Mouse (Mus musculus): ENCODE measurements around the gene Hmga1b. TPM values are rescaled to one million over a fixed set of nuclear protein-coding genes. Genes with fewer than 3 reads are reported as not detected.

The Hmga1b gene
- polyA plus RNA-seq, 1 experiment from 2014 or later, result 1.6 TPM

DNA sequence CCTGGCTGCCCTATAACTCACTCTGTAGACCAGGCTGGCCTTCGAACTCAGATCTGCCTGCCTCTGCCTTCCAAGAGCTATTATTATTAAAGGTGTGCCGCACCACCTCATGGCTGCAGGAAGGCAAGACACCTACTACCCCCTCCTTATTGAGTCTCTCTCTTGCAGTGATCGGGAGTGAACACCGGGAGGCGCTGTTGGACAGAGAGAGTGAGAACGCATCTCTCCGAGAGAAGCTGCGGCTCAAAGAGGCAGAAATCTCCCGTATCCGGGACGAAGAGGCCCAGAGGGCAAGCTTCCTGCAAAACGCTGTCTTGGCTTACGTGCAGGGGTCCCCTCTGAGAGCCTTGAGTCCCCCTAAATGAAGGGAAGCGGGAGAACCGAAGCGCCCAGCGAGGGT is 42.1 kb upstream of the Hmga1b start:
- DNase-seq (peak; percentile 93), ATAC-seq (peak; percentile 63)
- TF ChIP-seq CTCF (IDR thresholded peaks at IDR 0.05; ENCODE audit: low read depth), result peak; percentile 96
- TF ChIP-seq EP300 (IDR thresholded peaks at IDR 0.05; ENCODE audit: low read depth), result no peak
- Histone ChIP-seq H3K27me3 (ENCODE audit: insufficient read depth, low read length) (peaks cover 24% of the 10 kb centered on the region), H3K9me3 (ENCODE audit: low read length) (no peaks in the 10 kb centered on the region), H3K36me3 (replicated peaks; ENCODE audit: insufficient read depth, low read length) (peaks cover 14% of the 10 kb centered on the region), H3K4me2 (ENCODE audit: low read depth, low read length) (peak overlapping the region; percentile 83), H3K4me3 (ENCODE audit: low read depth, low read length) (0 out of 2 replicates have a peak overlapping the region, but pooled peaks have one; percentile 50), H3K27ac (ENCODE audit: low read depth) (no peak overlapping the region), H3K4me1 (ENCODE audit: insufficient read depth) (peaks cover 17% of the 10 kb centered on the region), H3K9ac (replicated peaks) (0 out of 2 replicates have a peak overlapping the region, but pooled peaks have one; percentile 21)
- WGBS (ENCODE audit: insufficient replicate concordance), result 8% methylated on average over 17 of the region's 17 CpGs

DNA sequence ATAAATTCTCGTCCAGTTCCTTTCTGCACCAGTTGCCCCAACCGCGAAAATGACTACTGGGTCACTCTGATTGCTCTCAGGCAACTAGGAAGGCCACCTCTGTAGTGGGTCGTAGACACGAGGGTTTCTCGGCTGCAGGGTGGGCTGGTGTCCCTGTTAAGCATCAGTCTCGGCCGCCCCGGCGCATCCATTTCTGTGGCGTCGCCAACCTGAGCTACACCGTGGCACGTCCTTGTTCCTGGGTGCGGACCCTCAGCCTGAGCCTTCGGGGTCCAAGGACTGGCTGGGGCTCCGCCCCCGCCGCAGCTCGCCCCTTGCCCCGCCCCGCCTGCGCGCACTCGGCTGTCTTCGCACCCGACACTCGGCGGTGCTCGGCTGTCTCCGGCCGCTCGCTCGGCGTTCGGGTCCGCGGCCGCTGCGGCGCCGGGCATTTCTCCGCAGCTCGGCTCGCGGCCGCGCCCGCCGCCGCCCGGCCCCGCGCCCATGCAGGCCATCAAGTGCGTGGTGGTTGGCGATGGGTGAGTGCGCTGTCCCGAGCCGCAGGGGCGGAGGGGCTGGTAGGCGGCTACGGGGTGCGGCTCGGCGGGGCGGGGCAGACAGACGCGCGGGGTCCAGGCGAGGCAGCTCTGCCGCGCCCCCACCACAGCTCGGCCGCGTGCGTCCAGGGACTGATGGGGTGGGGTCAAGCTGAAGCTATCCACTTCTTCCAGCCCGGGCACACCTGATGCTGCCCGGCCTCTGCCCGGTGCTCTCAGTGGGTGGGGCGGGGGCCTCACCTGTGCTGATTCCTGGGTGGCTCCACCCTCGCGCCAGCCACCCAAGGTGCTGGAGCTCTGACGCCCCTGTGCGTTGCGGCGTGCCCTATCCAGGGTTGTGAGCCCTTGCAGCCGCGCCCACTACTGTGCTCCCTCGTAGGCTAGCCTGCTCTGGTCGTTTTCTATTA is 41.2 kb upstream of the Hmga1b start, which contains the start of gene Rac3:
Gene Rac3, plus strand, starts transcription at position 347 of the 943 bp plus-strand sequence.
- Histone ChIP-seq H3K36me3 (replicated peaks; ENCODE audit: insufficient read depth, low read length) (peaks cover 15% of the 10 kb centered on the region), H3K27ac (ENCODE audit: low read depth) (no peak within 1 kb of the TSS), H3K4me2 (ENCODE audit: low read depth, low read length) (peak within 1 kb of the TSS; percentile 83), H3K9ac (replicated peaks) (peak within 1 kb of the TSS; percentile 48), H3K9me3 (ENCODE audit: low read length) (no peaks in the 10 kb centered on the region), H3K27me3 (ENCODE audit: insufficient read depth, low read length) (peaks cover 24% of the 10 kb centered on the region), H3K4me3 (ENCODE audit: low read depth, low read length) (peak within 1 kb of the TSS; percentile 50), H3K4me1 (ENCODE audit: insufficient read depth) (peaks cover 25% of the 10 kb centered on the region)
- no peak for TF ChIP-seq CTCF (IDR thresholded peaks at IDR 0.05; ENCODE audit: low read depth)
- no peak for TF ChIP-seq EP300 (IDR thresholded peaks at IDR 0.05; ENCODE audit: low read depth)
- WGBS (ENCODE audit: insufficient replicate concordance), result under 1% methylated on average over 74 of the region's 90 CpGs
- ATAC-seq (peak; percentile 18), DNase-seq (peak; percentile 46)

DNA sequence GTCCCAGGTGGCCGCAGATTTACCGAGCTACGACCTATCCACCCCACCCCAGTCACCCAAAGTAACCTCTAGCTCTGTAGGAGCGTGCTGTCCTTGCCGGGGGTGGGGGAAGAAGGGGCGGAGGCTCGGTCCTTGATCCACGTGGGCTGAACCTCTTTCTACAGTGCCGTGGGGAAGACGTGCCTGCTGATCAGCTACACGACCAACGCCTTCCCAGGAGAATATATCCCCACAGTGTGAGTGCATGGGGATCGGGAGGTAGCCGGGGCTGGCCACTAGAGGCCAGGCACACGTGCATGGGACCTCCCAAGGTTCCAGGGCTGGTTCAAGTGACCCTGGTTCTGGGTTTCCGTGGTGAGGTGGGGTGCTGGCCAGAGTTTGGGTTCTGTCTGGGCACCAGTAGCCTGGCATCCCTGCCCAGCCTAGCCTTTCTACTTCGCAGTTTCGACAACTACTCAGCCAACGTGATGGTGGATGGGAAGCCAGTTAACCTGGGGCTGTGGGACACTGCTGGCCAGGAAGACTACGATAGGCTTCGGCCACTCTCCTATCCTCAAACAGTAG is 40.4 kb upstream of the Hmga1b start:
- no peak for DNase-seq
- H3K4me3 ChIP-seq (ENCODE audit: low read depth, low read length), result peak overlapping the region; percentile 50
- no peak for ATAC-seq
- 0 out of 2 replicates have a peak, but pooled peaks have one; percentile 9 for TF ChIP-seq CTCF (IDR thresholded peaks at IDR 0.05; ENCODE audit: low read depth)
- TF ChIP-seq EP300 (IDR thresholded peaks at IDR 0.05; ENCODE audit: low read depth), result no peak
- H3K27ac ChIP-seq (ENCODE audit: low read depth), result no peak overlapping the region
- WGBS (ENCODE audit: insufficient replicate concordance), result 22% methylated on average over 21 of the region's 21 CpGs
- H3K27me3 ChIP-seq (ENCODE audit: insufficient read depth, low read length), result peaks cover 24% of the 10 kb centered on the region
- no peaks in the 10 kb centered on the region for H3K9me3 ChIP-seq (ENCODE audit: low read length)
- H3K4me1 ChIP-seq (ENCODE audit: insufficient read depth), result peaks cover 30% of the 10 kb centered on the region
- 0 out of 2 replicates have a peak overlapping the region, but pooled peaks have one; percentile 48 for H3K9ac ChIP-seq (replicated peaks)
- peak overlapping the region; percentile 83 for H3K4me2 ChIP-seq (ENCODE audit: low read depth, low read length)
- H3K36me3 ChIP-seq (replicated peaks; ENCODE audit: insufficient read depth, low read length), result peaks cover 15% of the 10 kb centered on the region

GRCm38 (mm10) chr11:120722761-120723382 is 39.7 kb upstream of the Hmga1b start:
- Histone ChIP-seq H3K27me3 (ENCODE audit: insufficient read depth, low read length) (peaks cover 24% of the 10 kb centered on the region), H3K4me3 (ENCODE audit: low read depth, low read length) (no peak overlapping the region), H3K4me1 (ENCODE audit: insufficient read depth) (peaks cover 30% of the 10 kb centered on the region), H3K9ac (replicated peaks) (no peak overlapping the region), H3K9me3 (ENCODE audit: low read length) (no peaks in the 10 kb centered on the region), H3K27ac (ENCODE audit: low read depth) (no peak overlapping the region), H3K36me3 (replicated peaks; ENCODE audit: insufficient read depth, low read length) (peaks cover 15% of the 10 kb centered on the region), H3K4me2 (ENCODE audit: low read depth, low read length) (no peak overlapping the region)
- WGBS (ENCODE audit: insufficient replicate concordance), result 79% methylated on average over 11 of the region's 11 CpGs
- DNase-seq (no peak), ATAC-seq (no peak)
- TF ChIP-seq EP300 (IDR thresholded peaks at IDR 0.05; ENCODE audit: low read depth) (no peak), CTCF (IDR thresholded peaks at IDR 0.05; ENCODE audit: low read depth) (no peak)

DNA sequence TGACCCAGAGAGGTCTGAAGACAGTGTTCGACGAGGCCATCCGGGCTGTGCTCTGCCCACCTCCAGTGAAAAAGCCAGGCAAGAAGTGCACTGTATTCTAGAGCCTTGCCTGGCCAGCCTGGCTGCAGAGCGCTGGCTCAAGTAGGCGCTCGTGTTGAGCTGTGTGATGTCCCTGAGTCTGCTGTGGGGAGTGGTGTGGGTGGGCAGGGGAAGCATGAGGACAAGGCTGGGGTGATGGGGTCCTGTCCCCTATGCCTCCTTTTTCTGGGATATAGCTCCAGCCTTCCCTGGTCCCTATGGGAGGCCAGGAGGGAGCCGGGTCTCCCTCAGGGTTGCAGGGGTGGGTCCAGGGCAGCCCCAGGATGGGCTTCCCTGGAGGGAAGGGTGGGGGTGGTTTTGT is 39.1 kb upstream of the Hmga1b start:
- Histone ChIP-seq H3K9ac (replicated peaks) (no peak overlapping the region), H3K4me1 (ENCODE audit: insufficient read depth) (peaks cover 30% of the 10 kb centered on the region), H3K4me3 (ENCODE audit: low read depth, low read length) (no peak overlapping the region), H3K36me3 (replicated peaks; ENCODE audit: insufficient read depth, low read length) (peaks cover 9% of the 10 kb centered on the region), H3K27ac (ENCODE audit: low read depth) (no peak overlapping the region), H3K9me3 (ENCODE audit: low read length) (no peaks in the 10 kb centered on the region), H3K4me2 (ENCODE audit: low read depth, low read length) (no peak overlapping the region), H3K27me3 (ENCODE audit: insufficient read depth, low read length) (peaks cover 24% of the 10 kb centered on the region)
- 91% methylated on average over 6 of the region's 7 CpGs for WGBS (ENCODE audit: insufficient replicate concordance)
- DNase-seq (no peak), ATAC-seq (no peak)
- TF ChIP-seq CTCF (IDR thresholded peaks at IDR 0.05; ENCODE audit: low read depth) (no peak), EP300 (IDR thresholded peaks at IDR 0.05; ENCODE audit: low read depth) (no peak)

Measured in liver, postnatal 0 days (tissue).